Mouse (Mus musculus): ENCODE data around the gene Tmem88b.
"Not testable (repeated sequence)": the region's sequence is repeated elsewhere in the genome, so short reads cannot be mapped to it uniquely, and the experiment has no call there.

The Tmem88b gene

GRCm38 (mm10) chr4:155785819-155786218 lies at the start of gene Tmem88b:
TSS of gene Tmem88b (minus strand) at chr4:155785874.
- DNase-seq = no peak

GRCm38 (mm10) chr4:155833836-155834235 lies 48.2 kb upstream of the Tmem88b start:
- peak; percentile 91 for DNase-seq

DNA sequence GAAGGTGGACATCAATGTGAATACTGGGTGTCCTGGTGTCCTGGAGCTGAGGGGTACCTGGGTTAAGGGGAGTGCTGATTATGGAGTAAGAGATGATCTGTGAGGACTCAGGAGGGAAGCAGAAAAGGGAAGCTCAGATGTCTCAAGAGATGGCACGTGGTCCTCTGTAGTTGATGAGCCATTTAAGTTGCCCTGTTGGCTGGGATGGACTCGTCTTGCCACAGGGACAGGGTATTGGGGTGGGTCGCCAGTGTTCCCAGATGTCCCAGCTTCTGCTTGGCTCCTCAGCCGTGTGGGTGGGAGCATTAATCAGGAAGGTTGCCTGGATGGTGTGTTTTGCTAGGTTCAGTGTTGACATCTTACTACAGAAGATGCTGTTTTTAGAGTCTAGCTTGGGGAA lies 47.6 kb upstream of the Tmem88b start:
- DNase-seq = no peak

DNA sequence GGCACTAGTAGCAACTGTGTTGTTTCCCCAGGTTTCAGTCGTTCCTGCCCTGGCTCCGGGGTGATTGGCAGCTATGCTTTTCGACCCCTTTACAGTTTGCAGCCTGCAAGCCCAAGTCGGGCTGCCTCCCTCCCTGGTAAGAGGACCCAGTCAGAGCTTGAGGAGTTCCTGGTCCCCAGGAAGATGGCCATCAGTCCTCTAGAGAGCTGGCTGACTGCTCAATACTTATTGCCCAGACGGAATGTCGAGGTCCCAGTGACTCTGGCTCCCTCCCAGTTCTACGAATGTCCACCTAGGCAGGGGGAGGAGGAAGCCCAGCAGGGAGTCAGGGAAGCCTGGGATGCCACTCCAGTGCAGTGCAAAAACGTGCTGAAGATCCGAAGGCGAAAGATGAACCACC lies 46.6 kb upstream of the Tmem88b start:
- no peak for DNase-seq

DNA sequence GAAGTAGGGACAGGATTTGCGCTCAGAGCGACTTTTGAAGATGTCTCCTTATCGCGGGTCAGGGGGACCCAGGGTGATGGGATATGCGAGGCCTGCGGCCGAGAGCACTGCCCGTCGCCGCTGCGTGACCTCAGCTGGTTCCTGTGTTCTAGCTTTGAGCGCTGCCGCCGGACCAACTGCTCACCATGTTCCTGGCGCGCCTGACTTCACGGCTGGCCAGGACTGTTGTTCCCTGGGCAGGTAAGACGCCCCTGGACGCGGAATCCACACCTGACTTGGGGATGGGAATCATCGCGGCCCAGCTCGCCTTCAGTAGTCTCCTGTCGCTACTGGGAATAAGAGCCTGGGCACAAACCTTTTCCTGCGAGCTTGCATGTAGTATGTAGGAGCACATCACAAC lies 46.2 kb upstream of the Tmem88b start:
- peak; percentile 58 for DNase-seq

DNA sequence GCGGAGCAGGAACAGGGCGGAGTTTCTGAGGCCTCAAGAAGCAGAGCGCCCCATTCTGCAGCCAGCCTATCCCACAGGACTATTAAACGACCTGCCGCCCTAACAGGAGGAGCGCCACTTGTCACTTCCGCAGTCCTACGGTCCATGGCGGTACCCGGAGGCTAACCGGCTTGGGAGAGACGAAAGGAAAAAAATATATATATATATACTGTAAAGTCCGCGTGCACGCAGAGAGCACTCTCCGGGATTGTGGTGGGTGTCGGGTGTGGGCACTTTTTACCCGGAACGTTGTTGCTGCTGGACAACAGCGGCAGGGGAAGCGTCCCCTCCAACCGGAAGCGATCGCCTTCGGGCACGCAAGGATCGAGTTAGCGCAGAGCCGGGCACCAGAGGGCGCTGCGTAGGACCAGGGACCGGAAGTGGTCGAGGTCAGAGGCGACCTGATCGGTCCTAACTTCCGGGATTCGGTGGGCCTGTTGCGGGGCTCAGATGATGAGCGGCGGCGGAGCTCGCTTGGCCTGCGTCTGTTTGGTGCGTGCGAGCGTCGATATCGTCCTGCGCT lies 45.6 kb upstream of the Tmem88b start, which contains the start of gene Aurkaip1:
Aurkaip1 (plus strand) TSS at position 68 of the 562 bp plus-strand sequence.
- DNase-seq = peak; percentile 97

DNA sequence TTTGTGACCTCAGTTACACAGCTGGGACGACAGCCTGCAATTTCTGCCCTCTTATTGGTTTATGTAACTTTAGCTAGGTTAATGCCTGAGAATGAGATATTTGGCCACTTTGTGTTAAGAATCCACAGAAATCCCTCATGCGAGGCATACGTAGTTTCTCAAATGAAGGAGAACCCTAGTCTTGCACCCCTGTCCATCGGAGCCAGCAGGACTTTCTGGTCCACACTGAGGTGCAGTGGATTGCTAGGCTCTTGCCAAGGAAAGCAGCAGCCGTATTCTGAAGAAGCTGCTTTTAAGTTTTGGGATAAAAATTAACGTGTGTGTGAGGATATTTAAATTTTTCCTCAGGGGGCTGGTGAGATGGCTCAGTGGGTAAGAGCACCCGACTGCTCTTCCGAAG lies 44.9 kb upstream of the Tmem88b start:
- no peak for DNase-seq

GRCm38 (mm10) chr4:155829866-155830265 lies 44.2 kb upstream of the Tmem88b start:
- DNase-seq = no peak

- DNase-seq = no peak
These were observed 37.8 kb upstream of the Tmem88b start for GRCm38 (mm10) chr4:155823443-155823842.

DNA sequence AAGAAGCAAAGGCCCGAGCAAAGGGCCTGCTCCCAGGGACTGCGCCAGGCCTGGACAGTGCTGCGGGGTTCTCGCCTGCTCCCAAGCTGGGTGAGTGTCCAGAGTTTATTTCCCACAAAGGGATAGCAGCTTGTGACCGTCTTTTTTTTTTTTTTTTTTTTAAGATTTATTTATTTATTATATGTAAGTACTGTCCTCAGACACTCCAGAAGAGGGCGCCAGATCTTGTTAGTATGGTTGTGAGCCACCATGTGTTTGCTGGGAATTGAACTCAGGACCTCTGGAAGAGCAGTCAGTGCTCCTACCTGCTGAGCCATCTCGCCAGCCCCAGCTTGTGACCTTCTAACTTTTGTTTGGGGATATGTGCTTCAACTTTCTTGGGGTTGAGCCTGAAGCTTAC lies 35.4 kb upstream of the Tmem88b start:
- peak; percentile 31 for DNase-seq

DNA sequence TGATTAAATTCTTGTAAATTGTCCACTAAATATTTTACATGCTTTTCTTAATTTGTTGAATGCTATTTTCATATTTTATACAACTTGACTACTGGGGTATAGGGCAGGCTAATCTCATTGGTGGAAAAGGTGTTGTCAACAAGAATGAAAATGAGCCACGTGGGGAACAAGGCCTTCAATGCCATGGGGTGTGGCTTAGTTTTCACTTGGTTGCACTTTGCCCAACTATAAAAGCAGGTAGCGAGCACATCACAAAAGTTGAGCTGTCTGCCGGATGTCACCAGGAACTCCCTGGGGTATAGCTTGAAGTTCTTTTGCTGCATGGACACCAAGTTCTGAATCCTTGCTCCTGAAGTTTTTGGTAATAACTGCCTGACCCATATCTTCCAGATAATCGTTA lies 31.9 kb upstream of the Tmem88b start:
- no peak for DNase-seq

DNA sequence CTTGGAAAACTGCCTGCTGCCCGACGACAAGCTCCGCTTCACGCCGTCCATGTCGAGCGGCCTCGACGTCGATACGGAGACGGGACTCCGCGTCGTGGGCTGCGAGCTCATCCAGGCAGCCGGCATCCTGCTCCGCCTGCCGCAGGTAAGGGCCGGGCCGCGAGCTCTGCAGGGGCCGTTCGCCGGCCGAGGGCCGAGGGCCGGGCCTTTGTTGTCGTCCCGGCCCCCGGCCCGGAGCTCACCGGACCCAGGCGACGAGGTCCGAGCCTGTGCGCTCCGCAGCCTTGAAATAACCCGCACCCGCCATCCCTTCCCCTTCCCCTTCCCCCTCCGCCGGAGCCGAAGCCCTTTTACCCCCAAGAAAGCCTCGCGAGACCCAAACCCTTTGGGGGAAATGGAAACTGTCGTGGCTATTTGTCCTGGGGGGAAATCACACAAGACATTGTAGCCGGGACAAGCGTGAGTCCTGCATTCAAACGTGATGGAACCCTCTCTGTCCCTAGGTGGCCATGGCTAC lies 27.0 kb upstream of the Tmem88b start:
- DNase-seq = peak; percentile 44

GRCm38 (mm10) chr4:155811929-155812664 lies 26.4 kb upstream of the Tmem88b start, which contains the start of gene Ccnl2:
TSS of gene Ccnl2 (plus strand) at chr4:155812489.
- DNase-seq = peak; percentile 96

GRCm38 (mm10) chr4:155807841-155808240 lies 22.2 kb upstream of the Tmem88b start:
- no peak for DNase-seq

- DNase-seq = peak; percentile 96
These were observed 17.8 kb upstream of the Tmem88b start for GRCm38 (mm10) chr4:155803340-155804041.

GRCm38 (mm10) chr4:155802741-155803339 lies 17.2 kb upstream of the Tmem88b start, which contains the start of gene Mrpl20:
TSS of gene Mrpl20 (plus strand) at chr4:155802878.
- no peak for DNase-seq

DNA sequence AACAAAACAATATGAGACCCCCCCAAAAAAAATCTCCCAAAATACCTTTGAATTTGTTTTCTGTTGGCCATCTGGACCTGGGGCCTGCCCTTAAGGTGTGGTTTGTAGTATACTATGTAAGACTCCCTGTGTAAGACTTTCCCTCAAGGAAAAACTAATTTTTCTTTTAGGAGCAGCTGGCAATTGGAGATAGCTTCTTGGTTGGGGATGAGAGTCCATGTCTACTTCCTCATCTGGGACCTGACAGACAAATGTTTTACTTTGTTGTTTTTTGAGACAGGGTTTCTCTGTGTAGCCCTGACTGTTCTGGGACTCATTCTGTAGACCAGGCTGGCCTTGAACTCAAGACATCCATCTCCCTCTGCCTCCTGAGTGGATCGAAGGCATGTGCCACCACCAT lies 16.4 kb upstream of the Tmem88b start:
- no peak for DNase-seq

- DNase-seq = no peak
These were observed 8.1 kb upstream of the Tmem88b start for GRCm38 (mm10) chr4:155793730-155794129.

- DNase-seq = no peak
These were observed 5.7 kb upstream of the Tmem88b start for GRCm38 (mm10) chr4:155791240-155791933.

DNA sequence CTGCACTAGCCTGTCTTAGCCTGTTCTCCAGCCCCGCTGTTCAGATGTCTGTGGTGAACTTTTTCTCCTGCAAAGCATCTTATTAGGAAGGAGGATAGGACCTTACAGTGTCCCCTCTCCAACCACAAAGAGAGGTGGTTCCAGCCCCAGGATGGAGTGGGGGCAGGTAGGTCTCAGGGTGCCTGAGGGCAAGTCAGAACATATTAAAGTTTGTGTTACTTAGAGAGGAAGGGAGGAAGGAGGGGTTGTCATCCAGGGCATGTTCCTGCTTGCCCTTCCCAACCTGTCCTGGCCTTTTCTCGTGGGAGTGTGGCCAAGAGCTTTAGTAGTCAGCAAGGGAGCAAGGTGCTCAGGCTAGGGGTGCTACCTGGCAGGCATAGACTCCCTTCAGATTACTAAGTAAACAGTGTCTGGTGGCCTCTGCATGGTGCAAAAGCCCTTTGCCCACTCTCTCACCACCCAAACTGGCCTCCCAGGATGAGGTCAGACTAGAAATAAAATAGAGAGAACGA lies 5.0 kb upstream of the Tmem88b start:
- DNase-seq = peak; percentile 53

DNA sequence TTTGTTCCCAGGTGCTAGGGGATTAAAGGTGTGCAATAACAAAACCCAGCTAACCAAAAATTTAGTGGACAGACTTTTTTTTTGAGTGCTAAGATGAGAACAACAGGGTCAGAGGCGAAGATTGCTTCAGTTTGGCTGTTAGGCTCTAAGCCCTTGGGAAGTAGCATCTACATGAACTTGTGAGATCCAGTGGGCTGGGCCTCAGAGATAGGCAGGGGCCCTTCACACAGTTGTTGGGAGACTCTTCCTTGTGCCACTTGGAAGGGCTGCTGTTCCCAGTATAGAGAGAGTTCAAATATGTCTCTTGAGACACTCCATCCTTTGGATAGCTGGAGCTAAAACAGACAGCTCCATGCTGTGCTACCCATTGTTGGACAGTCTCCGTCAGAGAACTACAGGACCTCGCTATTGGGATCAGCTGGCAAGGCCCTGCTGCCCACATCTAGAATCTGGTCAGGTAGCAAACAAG lies 4.4 kb upstream of the Tmem88b start, which contains the start of gene Ankrd65:
Ankrd65 (plus strand) TSS at position 419 of the 469 bp plus-strand sequence.
- DNase-seq = no peak

DNA sequence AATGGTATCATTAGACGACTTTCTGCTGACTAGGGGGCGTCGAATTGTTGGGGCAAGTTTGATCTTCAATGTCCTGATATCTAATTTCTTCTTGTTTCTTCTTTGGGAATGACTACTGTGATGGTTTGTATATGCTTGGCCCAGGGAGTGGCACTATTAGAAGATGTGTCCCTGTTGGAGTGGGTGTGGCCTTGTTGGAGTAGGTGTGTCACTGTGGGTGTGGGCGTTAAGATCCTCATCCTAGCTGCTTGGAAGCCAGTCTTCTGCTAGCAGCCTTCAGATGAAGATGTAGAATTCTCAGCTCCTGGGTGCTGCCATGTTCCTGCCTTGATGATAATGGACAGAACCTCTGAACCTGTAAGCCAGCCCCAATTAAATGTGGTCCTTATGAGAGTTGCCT lies 3.2 kb upstream of the Tmem88b start:
- not testable (repeated sequence) for DNase-seq

Data from kidney, postnatal 14 days (tissue).